Mouse (Mus musculus): Measurements from ENCODE around the gene Oprm1.

Oprm1 gene

GRCm38 (mm10) chr10:7047288-7047918 lies 289.1 kb downstream of the Oprm1 start:
- DNase-seq (ENCODE audit: low spot score in 2 of 2), result no peak

- DNase-seq (ENCODE audit: low spot score in 2 of 2), result no peak
Measured at GRCm38 (mm10) chr10:7047919-7048291, 289.6 kb downstream of the Oprm1 start.

GRCm38 (mm10) chr10:7049901-7050300 lies 291.6 kb downstream of the Oprm1 start:
- DNase-seq (ENCODE audit: low spot score in 2 of 2), result no peak

- DNase-seq (ENCODE audit: low spot score in 2 of 2), result no peak
Measured at GRCm38 (mm10) chr10:7052315-7053017, 294.2 kb downstream of the Oprm1 start, which contains the start of gene Ipcef1. TSS of gene Ipcef1 (minus strand) at chr10:7052478.

GRCm38 (mm10) chr10:7054560-7055205 lies 296.4 kb downstream of the Oprm1 start:
- DNase-seq (ENCODE audit: low spot score in 2 of 2), result no peak

- DNase-seq (ENCODE audit: low spot score in 2 of 2), result no peak
Measured at GRCm38 (mm10) chr10:7057546-7057945, 299.2 kb downstream of the Oprm1 start.

- DNase-seq (ENCODE audit: low spot score in 2 of 2), result no peak
Measured at GRCm38 (mm10) chr10:7060326-7060725, 302.0 kb downstream of the Oprm1 start.

GRCm38 (mm10) chr10:7062993-7063392 lies 304.7 kb downstream of the Oprm1 start:
- DNase-seq (ENCODE audit: low spot score in 2 of 2), result no peak

GRCm38 (mm10) chr10:7063752-7064457 lies 305.6 kb downstream of the Oprm1 start:
- peak in 1 of 2 experiments; percentile 50 for DNase-seq (ENCODE audit: low spot score in 2 of 2)

- no peak for DNase-seq (ENCODE audit: low spot score in 2 of 2)
Measured at GRCm38 (mm10) chr10:7068608-7069007, 310.3 kb downstream of the Oprm1 start.

- no peak for DNase-seq (ENCODE audit: low spot score in 2 of 2)
Measured at GRCm38 (mm10) chr10:7069090-7069489, 310.8 kb downstream of the Oprm1 start.

GRCm38 (mm10) chr10:7070100-7070835 lies 312.0 kb downstream of the Oprm1 start:
- DNase-seq (ENCODE audit: low spot score in 2 of 2), result no peak

- DNase-seq (ENCODE audit: low spot score in 2 of 2), result no peak
Measured at GRCm38 (mm10) chr10:7070924-7071323, 312.6 kb downstream of the Oprm1 start.

- DNase-seq (ENCODE audit: low spot score in 2 of 2), result no peak
Measured at GRCm38 (mm10) chr10:7074231-7074630, 315.9 kb downstream of the Oprm1 start.

- DNase-seq (ENCODE audit: low spot score in 2 of 2), result no peak
Measured at GRCm38 (mm10) chr10:7075661-7076060, 317.4 kb downstream of the Oprm1 start.

GRCm38 (mm10) chr10:7076201-7076600 lies 317.9 kb downstream of the Oprm1 start:
- peak; percentile 82 to 92 for DNase-seq (ENCODE audit: low spot score in 2 of 2)

- no peak for DNase-seq (ENCODE audit: low spot score in 2 of 2)
Measured at GRCm38 (mm10) chr10:7076662-7077211, 318.4 kb downstream of the Oprm1 start.

- DNase-seq (ENCODE audit: low spot score in 2 of 2), result no peak
Measured at GRCm38 (mm10) chr10:7077389-7077808, 319.1 kb downstream of the Oprm1 start.

- DNase-seq (ENCODE audit: low spot score in 2 of 2), result no peak
Measured at GRCm38 (mm10) chr10:7077971-7078370, 319.7 kb downstream of the Oprm1 start.
